Mouse (Mus musculus): ENCODE data around the gene Chrng. TPM values are rescaled to one million over a fixed set of nuclear protein-coding genes. Genes with fewer than 3 reads are reported as not detected.
A peak's percentile ranks its signal among the peaks of the same experiment; 100 is the strongest.

Chrng gene
- total and polyA plus RNA-seq, 2 experiments, result not detected

GRCm38 (mm10) chr1:87245929-87246815 is 41.7 kb downstream of the Chrng start:
- Histone ChIP-seq H3K27me3 (ENCODE audit: control insufficient read depth, insufficient read depth, low read length) (no peaks in the 10 kb centered on the region), H3K27ac (replicated peaks; ENCODE audit: insufficient read depth, low read depth, low read length) (no peak overlapping the region), H3K79me2 (ENCODE audit: control insufficient read depth, insufficient read depth, low read length) (no peaks in the 10 kb centered on the region), H3K9ac (ENCODE audit: low read depth, low read length) (no peak overlapping the region), H3K36me3 (ENCODE audit: control insufficient read depth, insufficient read depth, low read length) (no peaks in the 10 kb centered on the region), H3K4me1 (ENCODE audit: control insufficient read depth, insufficient read depth, low read length) (no peaks in the 10 kb centered on the region), H3K4me3 (ENCODE audit: insufficient read depth, low read depth, low read length) (no peak overlapping the region)
- peak; percentile 33 for DNase-seq (ENCODE audit: extremely low read depth, low read depth, low spot score)
- peak; percentile 97 for TF ChIP-seq CTCF (IDR thresholded peaks at IDR 0.05; ENCODE audit: low read depth, low read length)
- no peak for TF ChIP-seq POLR2A (IDR thresholded peaks at IDR 0.05; ENCODE audit: extremely low read depth, insufficient read depth, low read length)
- WGBS, result 28% methylated on average over 22 of the region's 22 CpGs

GRCm38 (mm10) chr1:87252040-87252609 is 47.7 kb downstream of the Chrng start:
- no peaks in the 10 kb centered on the region for H3K36me3 ChIP-seq (ENCODE audit: control insufficient read depth, insufficient read depth, low read length)
- H3K4me3 ChIP-seq (ENCODE audit: insufficient read depth, low read depth, low read length), result no peak overlapping the region
- no peak overlapping the region for H3K9ac ChIP-seq (ENCODE audit: low read depth, low read length)
- TF ChIP-seq CTCF (IDR thresholded peaks at IDR 0.05; ENCODE audit: low read depth, low read length), result no peak
- no peak for TF ChIP-seq POLR2A (IDR thresholded peaks at IDR 0.05; ENCODE audit: extremely low read depth, insufficient read depth, low read length)
- no peaks in the 10 kb centered on the region for H3K4me1 ChIP-seq (ENCODE audit: control insufficient read depth, insufficient read depth, low read length)
- no peak overlapping the region for H3K27ac ChIP-seq (replicated peaks; ENCODE audit: insufficient read depth, low read depth, low read length)
- no peaks in the 10 kb centered on the region for H3K27me3 ChIP-seq (ENCODE audit: control insufficient read depth, insufficient read depth, low read length)
- no peak for DNase-seq (ENCODE audit: extremely low read depth, low read depth, low spot score)
- no peaks in the 10 kb centered on the region for H3K79me2 ChIP-seq (ENCODE audit: control insufficient read depth, insufficient read depth, low read length)
- WGBS, result 78% methylated on average over 5 of the region's 5 CpGs

GRCm38 (mm10) chr1:87255173-87255572 is 50.7 kb downstream of the Chrng start:
- DNase-seq (ENCODE audit: extremely low read depth, low read depth, low spot score), result no peak
- H3K36me3 ChIP-seq (ENCODE audit: control insufficient read depth, insufficient read depth, low read length), result no peaks in the 10 kb centered on the region
- H3K27me3 ChIP-seq (ENCODE audit: control insufficient read depth, insufficient read depth, low read length), result no peaks in the 10 kb centered on the region
- peaks cover 2% of the 10 kb centered on the region; the same call in 1 of the 2 replicates for H3K4me1 ChIP-seq (ENCODE audit: control insufficient read depth, insufficient read depth, low read length)
- TF ChIP-seq CTCF (IDR thresholded peaks at IDR 0.05; ENCODE audit: low read depth, low read length), result no peak
- no peak for TF ChIP-seq POLR2A (IDR thresholded peaks at IDR 0.05; ENCODE audit: extremely low read depth, insufficient read depth, low read length)
- WGBS, result 74% methylated on average over 4 of the region's 4 CpGs
- H3K9ac ChIP-seq (ENCODE audit: low read depth, low read length), result no peak overlapping the region
- no peak overlapping the region for H3K4me3 ChIP-seq (ENCODE audit: insufficient read depth, low read depth, low read length)
- H3K79me2 ChIP-seq (ENCODE audit: control insufficient read depth, insufficient read depth, low read length), result no peaks in the 10 kb centered on the region
- no peak overlapping the region for H3K27ac ChIP-seq (replicated peaks; ENCODE audit: insufficient read depth, low read depth, low read length)

GRCm38 (mm10) chr1:87257691-87258090 is 53.2 kb downstream of the Chrng start:
- Histone ChIP-seq H3K27ac (replicated peaks; ENCODE audit: insufficient read depth, low read depth, low read length) (no peak overlapping the region), H3K27me3 (ENCODE audit: control insufficient read depth, insufficient read depth, low read length) (peaks cover 6% of the 10 kb centered on the region; the same call in 1 of the 2 replicates), H3K9ac (ENCODE audit: low read depth, low read length) (no peak overlapping the region), H3K4me1 (ENCODE audit: control insufficient read depth, insufficient read depth, low read length) (peaks cover 2% of the 10 kb centered on the region; the same call in 1 of the 2 replicates), H3K4me3 (ENCODE audit: insufficient read depth, low read depth, low read length) (no peak overlapping the region), H3K79me2 (ENCODE audit: control insufficient read depth, insufficient read depth, low read length) (no peaks in the 10 kb centered on the region), H3K36me3 (ENCODE audit: control insufficient read depth, insufficient read depth, low read length) (no peaks in the 10 kb centered on the region)
- TF ChIP-seq CTCF (IDR thresholded peaks at IDR 0.05; ENCODE audit: low read depth, low read length) (no peak), POLR2A (IDR thresholded peaks at IDR 0.05; ENCODE audit: extremely low read depth, insufficient read depth, low read length) (no peak)
- no peak for DNase-seq (ENCODE audit: extremely low read depth, low read depth, low spot score)
- WGBS, result 46% methylated on average over 11 of the region's 11 CpGs

- Histone ChIP-seq H3K4me3 (ENCODE audit: insufficient read depth, low read depth, low read length) (no peak overlapping the region; the same call in 1 of the 2 replicates), H3K27me3 (ENCODE audit: control insufficient read depth, insufficient read depth, low read length) (peaks cover 9% of the 10 kb centered on the region; the same call in 1 of the 2 replicates), H3K4me1 (ENCODE audit: control insufficient read depth, insufficient read depth, low read length) (peaks cover 2% of the 10 kb centered on the region; the same call in 1 of the 2 replicates), H3K36me3 (ENCODE audit: control insufficient read depth, insufficient read depth, low read length) (no peaks in the 10 kb centered on the region), H3K79me2 (ENCODE audit: control insufficient read depth, insufficient read depth, low read length) (no peaks in the 10 kb centered on the region), H3K9ac (ENCODE audit: low read depth, low read length) (peak overlapping the region; percentile 43; the same call in 1 of the 2 replicates), H3K27ac (replicated peaks; ENCODE audit: insufficient read depth, low read depth, low read length) (no peak overlapping the region)
- no peak for TF ChIP-seq POLR2A (IDR thresholded peaks at IDR 0.05; ENCODE audit: extremely low read depth, insufficient read depth, low read length)
- TF ChIP-seq CTCF (IDR thresholded peaks at IDR 0.05; ENCODE audit: low read depth, low read length), result peak; percentile 82
- DNase-seq (ENCODE audit: extremely low read depth, low read depth, low spot score), result peak; percentile 72
- WGBS, result 7% methylated on average over 14 of the region's 14 CpGs
Measured at GRCm38 (mm10) chr1:87258484-87258883, 54.0 kb downstream of the Chrng start.

Data from liver, adult 2 months (tissue).